Mouse (Mus musculus) forebrain, embryonic 14.5 days (tissue): ENCODE results near the gene Drd4. TPM values are rescaled to one million over a fixed set of nuclear protein-coding genes. Genes with fewer than 3 reads are reported as not detected.

Experiments used
- ATAC-seq: fragments of 200-750 bp; cut with Nextera tagmentation; 2 replicates; pipeline ENCODE4 v1.8.0; 2017; ENCODE audit warnings: mild to moderate bottlenecking, moderate library complexity
- DNase-seq: peaks from one replicate; pipeline ENCODE4 v3.0.0-alpha.2; 2015; ENCODE audit warnings: low spot score
- H3K27ac ChIP-seq: fragments of 300-500 bp; sonication (generic); 2 replicates; pipeline ENCODE4 v1.5.1; 2014; ENCODE audit warnings: low read depth, mild to moderate bottlenecking, control low read depth, low read length, moderate library complexity
- H3K27me3 ChIP-seq: fragments of 300-500 bp; sonication (generic); replicated peaks from 2 replicates; pipeline ENCODE4 v1.6.1; 2014; ENCODE audit warnings: low read length, control low read depth, mixed read lengths; ENCODE audit not compliant: control insufficient read depth, insufficient read depth
- H3K36me3 ChIP-seq: fragments of 300-500 bp; sonication (generic); 2 replicates; pipeline ENCODE4 v1.6.1; 2014; ENCODE audit warnings: low read length, control low read depth; ENCODE audit not compliant: control insufficient read depth, insufficient read depth
- H3K4me1 ChIP-seq: fragments of 300-500 bp; sonication (generic); 2 replicates; pipeline ENCODE4 v1.6.1; 2014; ENCODE audit warnings: antibody characterized with exemption, low read length, control low read depth; ENCODE audit not compliant: control insufficient read depth, insufficient read depth
- H3K4me2 ChIP-seq: fragments of 300-500 bp; sonication (generic); 2 replicates; pipeline ENCODE4 v1.6.1; 2014; ENCODE audit warnings: mild to moderate bottlenecking, control low read depth, low read length
- H3K4me3 ChIP-seq: fragments of 300-500 bp; sonication (generic); 2 replicates; pipeline ENCODE4 v1.5.1; 2014; ENCODE audit warnings: low read depth, low read length, control low read depth
- H3K9ac ChIP-seq: fragments of 300-500 bp; sonication (generic); 2 replicates; pipeline ENCODE4 v1.6.1; 2014; ENCODE audit warnings: mild to moderate bottlenecking, low read length, control low read depth, moderate library complexity
- H3K9me3 ChIP-seq: fragments of 300-500 bp; sonication (generic); replicated peaks from 2 replicates; pipeline ENCODE4 v1.6.1; 2016; ENCODE audit warnings: low read length, control low read depth, mixed read lengths; ENCODE audit not compliant: control insufficient read depth
- WGBS: fragments of 180-500 bp; shearing (Covaris S2); extraction: QIAGEN DNeasy Blood & Tissue Kit; methylation state at CpG from one replicate; pipeline ENCODE4 v1.1.7; 2014; 5-methylcytosine and 5-hydroxymethylcytosine counted together
- polyA plus RNA-seq: library from polyadenylated mRNA; unstranded; fragments of >200 nt; fragmentation: Nextera tagmentation; extraction: Ambion mirVana; gene quantifications from 2 replicates; pipeline ENCODE4 v1.2.1, GENCODE M21; 2014

The Drd4 gene
- polyA plus RNA-seq, 1 experiment from 2014 or later, result 0.37 TPM

DNA sequence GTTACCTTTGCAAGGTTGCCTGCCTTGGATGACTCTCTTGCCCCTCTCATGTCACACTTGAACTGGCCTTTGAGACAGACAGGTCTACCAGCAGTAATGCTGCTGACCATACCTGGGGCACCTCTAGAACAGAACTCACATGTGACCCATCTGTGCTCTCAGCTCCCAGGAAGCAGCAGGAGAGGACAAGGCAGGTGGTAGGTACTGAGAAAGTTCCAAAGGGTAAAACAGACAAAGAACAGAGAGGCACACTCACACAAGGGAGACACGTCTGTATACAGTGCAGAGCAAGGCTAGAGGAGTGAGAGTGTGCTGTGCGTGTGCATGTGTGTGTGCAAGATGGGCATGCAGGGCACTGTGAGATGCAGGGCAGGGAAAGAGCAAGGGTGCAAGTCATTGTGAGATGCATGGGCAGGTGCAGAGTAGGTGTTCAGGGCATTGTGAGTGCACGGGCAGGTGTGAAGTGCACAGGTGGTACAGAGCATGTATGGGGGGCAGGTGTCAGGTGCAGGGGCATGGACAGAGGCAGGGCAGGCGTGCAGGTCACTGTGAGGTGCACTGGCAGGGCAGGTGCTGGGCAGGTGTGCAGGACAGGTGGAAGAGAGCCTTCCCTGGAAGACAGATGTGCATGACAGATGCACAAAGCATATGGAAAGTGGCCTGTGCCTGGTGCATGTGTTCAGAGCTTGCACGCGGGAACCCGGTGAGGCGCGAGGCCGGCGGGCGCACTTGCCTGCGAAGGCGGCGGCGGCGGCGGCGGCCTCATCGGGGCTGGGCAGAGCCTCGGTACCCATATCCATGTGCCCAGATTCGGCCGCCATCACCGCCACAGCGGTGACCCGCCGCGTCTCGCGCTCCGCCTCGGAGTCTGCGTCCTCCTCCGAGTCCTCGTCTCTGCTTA, 35.0 kb downstream of the Drd4 start:
- H3K9ac ChIP-seq, result peak overlapping the region; percentile 90
- H3K9me3 ChIP-seq, result no peaks in the 10 kb centered on the region
- ATAC-seq (peak; percentile 15), DNase-seq (peak; percentile 46)
- peak overlapping the region; percentile 99 for H3K27ac ChIP-seq
- 6% methylated on average over 32 of the region's 35 CpGs for whole genome bisulfite sequencing
- peaks cover 22% of the 10 kb centered on the region for H3K36me3 ChIP-seq
- H3K4me2 ChIP-seq, result peak overlapping the region; percentile 100
- no peaks in the 10 kb centered on the region for H3K27me3 ChIP-seq
- H3K4me1 ChIP-seq, result peaks cover 23% of the 10 kb centered on the region
- peak overlapping the region; percentile 66 for H3K4me3 ChIP-seq

- peak; percentile 97 for ATAC-seq
- H3K36me3 ChIP-seq, result peaks cover 18% of the 10 kb centered on the region
- peak within 1 kb of the TSS; percentile 100 for H3K4me2 ChIP-seq
- H3K27me3 ChIP-seq, result no peaks in the 10 kb centered on the region
- H3K4me1 ChIP-seq, result peaks cover 23% of the 10 kb centered on the region
- under 1% methylated on average over 102 of the region's 105 CpGs for WGBS
- no peaks in the 10 kb centered on the region for H3K9me3 ChIP-seq
- H3K4me3 ChIP-seq, result peak within 1 kb of the TSS; percentile 66
- peak within 1 kb of the TSS; percentile 99 for H3K27ac ChIP-seq
- peak; percentile 99 for DNase-seq
- H3K9ac ChIP-seq, result peak within 1 kb of the TSS; percentile 90
These were observed 35.9 kb downstream of the Drd4 start, which contains the start of the genes Deaf1 and Tmem80 for GRCm38 (mm10) chr7:141327469-141328372. Gene Deaf1 (minus strand): TSS chr7:141327690. Gene Tmem80 (plus strand): TSS chr7:141327739.

DNA sequence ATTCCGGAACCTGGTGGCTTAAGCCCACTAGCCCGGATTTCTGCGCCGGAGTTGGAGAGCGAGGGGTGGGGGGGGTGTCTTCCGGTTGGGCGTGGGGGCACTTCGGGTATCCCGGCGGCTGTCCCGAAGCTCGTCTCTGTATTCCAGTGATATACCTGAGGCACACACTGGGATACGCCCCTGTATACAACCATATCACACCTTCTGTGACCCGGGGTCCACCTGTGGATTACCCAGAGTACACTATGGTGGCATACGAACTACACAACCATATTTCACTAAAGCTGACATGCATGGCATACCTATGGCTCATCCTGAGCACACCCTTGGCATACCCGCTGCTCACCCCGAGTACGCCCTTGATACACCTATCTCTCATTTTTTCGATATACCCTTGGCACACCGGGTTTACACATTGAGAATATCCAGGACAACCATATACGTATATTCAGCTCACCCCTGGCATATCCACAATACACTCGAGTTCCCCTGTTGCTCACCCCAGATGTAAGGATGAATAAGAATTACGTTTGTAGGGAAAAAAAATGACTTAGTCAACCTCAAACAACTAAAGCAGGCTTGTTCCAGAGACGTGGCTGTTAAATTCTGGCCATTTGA, 36.7 kb downstream of the Drd4 start:
- Histone ChIP-seq H3K36me3 (peaks cover 18% of the 10 kb centered on the region), H3K4me3 (peak overlapping the region; percentile 66), H3K9ac (peak overlapping the region; percentile 90), H3K27ac (peak overlapping the region; percentile 99), H3K4me2 (peak overlapping the region; percentile 69), H3K9me3 (no peaks in the 10 kb centered on the region), H3K4me1 (peaks cover 23% of the 10 kb centered on the region), H3K27me3 (no peaks in the 10 kb centered on the region)
- DNase-seq (peak; percentile 16), ATAC-seq (peak; percentile 18; the same call in 1 of the 2 replicates)
- 16% methylated on average over 24 of the region's 24 CpGs for WGBS

DNA sequence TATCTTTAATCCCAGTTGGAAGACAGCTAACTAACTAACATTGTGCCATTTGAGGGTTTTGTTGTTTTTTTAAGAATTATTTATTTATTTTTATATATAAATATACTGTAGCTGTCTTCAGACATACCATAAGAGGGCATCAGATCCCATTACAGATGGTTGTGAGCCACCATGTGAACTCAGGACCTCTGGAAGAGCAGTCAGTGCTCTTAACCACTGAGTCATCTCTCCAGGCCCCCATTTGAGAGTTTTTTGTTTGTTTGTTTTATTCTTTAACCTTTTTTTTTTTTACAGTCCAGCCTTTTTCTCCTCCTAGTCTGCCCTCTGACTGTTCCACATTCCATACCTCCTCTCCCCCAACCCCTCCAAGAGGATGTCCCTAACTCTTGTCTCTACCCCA, 38.9 kb downstream of the Drd4 start:
- Histone ChIP-seq H3K27ac (no peak overlapping the region), H3K4me3 (no peak overlapping the region), H3K4me1 (peaks cover 18% of the 10 kb centered on the region), H3K9ac (no peak overlapping the region), H3K4me2 (no peak overlapping the region), H3K27me3 (no peaks in the 10 kb centered on the region), H3K36me3 (peaks cover 27% of the 10 kb centered on the region), H3K9me3 (no peaks in the 10 kb centered on the region)
- DNase-seq (no peak), ATAC-seq (no peak)

DNA sequence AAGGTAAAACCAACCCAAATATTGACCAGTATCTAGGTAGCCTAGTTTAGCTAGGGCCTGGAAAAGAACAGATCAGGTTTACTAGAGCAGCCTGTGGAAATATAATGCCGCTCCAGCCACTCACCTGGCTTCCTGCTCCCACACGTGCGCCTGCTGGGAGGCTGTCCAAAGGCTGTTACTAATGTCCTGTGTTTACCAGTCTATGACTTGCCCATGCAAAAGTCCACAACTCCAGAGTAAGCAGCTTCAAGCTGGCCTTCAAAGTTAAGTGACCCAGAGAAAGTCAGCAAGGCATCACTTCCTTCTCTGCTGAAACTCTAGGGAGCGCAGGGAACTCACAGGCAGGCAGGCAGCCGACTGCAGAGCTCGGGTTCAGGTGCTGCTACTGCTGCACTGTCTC, 40.2 kb downstream of the Drd4 start:
- no peaks in the 10 kb centered on the region for H3K27me3 ChIP-seq
- H3K36me3 ChIP-seq, result peaks cover 29% of the 10 kb centered on the region
- H3K9me3 ChIP-seq, result no peaks in the 10 kb centered on the region
- H3K27ac ChIP-seq, result no peak overlapping the region
- H3K4me2 ChIP-seq, result no peak overlapping the region
- DNase-seq, result no peak
- no peak overlapping the region for H3K9ac ChIP-seq
- H3K4me3 ChIP-seq, result no peak overlapping the region
- WGBS, result 88% methylated on average over 6 of the region's 6 CpGs
- no peak for ATAC-seq
- peaks cover 6% of the 10 kb centered on the region for H3K4me1 ChIP-seq

- DNase-seq (no peak), ATAC-seq (no peak)
- Histone ChIP-seq H3K27me3 (no peaks in the 10 kb centered on the region; the same call in 1 of the 2 replicates), H3K27ac (no peak overlapping the region), H3K4me2 (no peak overlapping the region), H3K4me3 (no peak overlapping the region), H3K9ac (no peak overlapping the region), H3K4me1 (peaks cover 2% of the 10 kb centered on the region; the same call in 1 of the 2 replicates), H3K9me3 (no peaks in the 10 kb centered on the region), H3K36me3 (peaks cover 29% of the 10 kb centered on the region)
- 87% methylated on average over 2 of the region's 2 CpGs for WGBS
These were observed 43.3 kb downstream of the Drd4 start for GRCm38 (mm10) chr7:141335044-141335579.

GRCm38 (mm10) chr7:141335682-141336081, 43.9 kb downstream of the Drd4 start:
- no peaks in the 10 kb centered on the region for H3K9me3 ChIP-seq
- no peak overlapping the region for H3K4me2 ChIP-seq
- ATAC-seq (no peak), DNase-seq (no peak)
- H3K9ac ChIP-seq, result no peak overlapping the region
- 89% methylated on average over 4 of the region's 4 CpGs for WGBS
- peaks cover 2% of the 10 kb centered on the region; the same call in 1 of the 2 replicates for H3K4me1 ChIP-seq
- H3K4me3 ChIP-seq, result no peak overlapping the region
- peaks cover 29% of the 10 kb centered on the region for H3K36me3 ChIP-seq
- H3K27me3 ChIP-seq, result no peaks in the 10 kb centered on the region; the same call in 1 of the 2 replicates
- H3K27ac ChIP-seq, result no peak overlapping the region

GRCm38 (mm10) chr7:141336296-141336695, 44.5 kb downstream of the Drd4 start:
- no peaks in the 10 kb centered on the region; the same call in 1 of the 2 replicates for H3K27me3 ChIP-seq
- H3K4me1 ChIP-seq, result peaks cover 2% of the 10 kb centered on the region; the same call in 1 of the 2 replicates
- no peak overlapping the region for H3K27ac ChIP-seq
- no peak overlapping the region for H3K4me3 ChIP-seq
- ATAC-seq (no peak), DNase-seq (no peak)
- peaks cover 29% of the 10 kb centered on the region for H3K36me3 ChIP-seq
- H3K9ac ChIP-seq, result no peak overlapping the region
- no peak overlapping the region for H3K4me2 ChIP-seq
- no peaks in the 10 kb centered on the region for H3K9me3 ChIP-seq
- WGBS, result 90% methylated on average over 3 of the region's 3 CpGs
